Mouse (Mus musculus): ENCODE results near the gene Dapk2. TPM values are rescaled to one million over a fixed set of nuclear protein-coding genes. Genes with fewer than 3 reads are reported as not detected.

Dapk2 gene
- total and polyA plus RNA-seq, 3 experiments, result 5.6 to 5.8 (median 5.8) TPM

DNA sequence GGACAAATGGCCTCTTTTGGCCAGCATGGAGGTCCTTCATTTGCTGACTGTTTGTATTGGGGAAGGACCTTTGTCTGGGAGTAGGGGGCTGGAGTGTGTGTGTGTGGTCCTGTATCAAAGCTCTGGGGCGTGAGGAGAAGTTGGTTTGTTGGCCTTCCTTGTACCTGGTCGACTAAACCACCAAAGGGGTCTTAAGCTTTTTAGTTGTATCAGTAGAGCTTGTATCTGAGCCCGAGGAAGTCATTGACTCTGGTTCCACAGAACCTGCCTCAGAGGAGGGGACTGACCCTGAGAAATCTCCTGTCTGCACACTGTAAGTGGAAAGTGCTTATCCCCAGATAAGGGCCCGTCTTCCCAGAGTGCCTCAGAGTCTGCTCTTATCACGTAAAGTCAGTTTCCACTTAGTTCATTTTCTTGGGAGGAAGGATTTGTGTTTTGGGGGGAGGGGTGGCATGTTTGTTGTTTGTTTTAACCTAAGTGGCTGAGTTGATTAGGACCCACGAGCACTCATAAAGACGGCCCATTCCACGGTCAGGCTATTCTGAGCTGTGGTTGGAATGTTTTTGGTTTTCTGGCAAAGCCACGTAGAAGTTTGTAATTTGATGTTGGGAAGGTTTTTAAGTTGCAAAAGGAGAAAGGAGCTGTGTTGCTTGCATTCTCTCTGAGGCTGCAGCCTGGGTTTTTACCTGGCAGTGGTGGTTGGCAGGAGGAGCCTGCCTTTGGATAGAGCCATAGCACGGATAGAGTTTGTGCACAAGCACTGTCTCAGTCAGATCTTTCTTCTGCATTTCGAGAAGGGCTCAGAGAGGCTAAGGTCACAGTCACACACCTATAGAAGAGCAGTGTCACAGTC lies 24.0 kb downstream of the Dapk2 start:
- no peak for DNase-seq
- no peaks in the 10 kb centered on the region; the same call in none of the 2 replicates for H3K4me1 ChIP-seq (ENCODE audit: control insufficient read depth, insufficient read depth, low read length)
- no peak overlapping the region for H3K4me3 ChIP-seq
- intact Hi-C loops (cut with DNase I), result no loop called here
- no peaks in the 10 kb centered on the region for H3K79me2 ChIP-seq (replicated peaks; ENCODE audit: control insufficient read depth, insufficient read depth, low read length)
- no peak overlapping the region for H3K27ac ChIP-seq
- H3K27me3 ChIP-seq (ENCODE audit: control insufficient read depth, insufficient read depth, low read length), result no peaks in the 10 kb centered on the region
- 35% methylated on average over 11 of the region's 11 CpGs for WGBS
- H3K9ac ChIP-seq (ENCODE audit: low read depth, low read length), result no peak overlapping the region
- TF ChIP-seq EP300 (IDR thresholded peaks at IDR 0.05; ENCODE audit: insufficient read depth, low read depth, low read length) (no peak), POLR2A (IDR thresholded peaks at IDR 0.05; ENCODE audit: insufficient read depth, low read depth, low read length) (no peak), CTCF (IDR thresholded peaks at IDR 0.05) (no peak)
- H3K36me3 ChIP-seq (ENCODE audit: control insufficient read depth, insufficient read depth, low read length), result peaks cover 3% of the 10 kb centered on the region; the same call in 1 of the 2 replicates

DNA sequence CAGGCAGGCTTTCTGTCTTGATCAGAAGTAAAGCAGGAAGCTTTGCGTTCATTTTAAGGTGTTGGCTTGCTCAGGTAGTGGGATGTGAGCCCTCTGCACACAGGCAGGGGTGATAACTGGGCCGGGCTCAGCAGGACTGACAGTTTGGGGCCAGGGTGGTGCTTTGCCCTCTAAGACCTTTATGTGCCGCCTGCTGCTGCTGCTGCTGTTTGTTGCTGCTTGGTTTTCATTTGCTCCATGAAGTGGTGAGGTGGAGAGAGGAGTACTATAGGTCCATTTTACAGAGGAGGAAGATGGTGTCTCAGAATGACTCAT lies 24.6 kb downstream of the Dapk2 start:
- Histone ChIP-seq H3K9ac (ENCODE audit: low read depth, low read length) (no peak overlapping the region), H3K4me1 (ENCODE audit: control insufficient read depth, insufficient read depth, low read length) (no peaks in the 10 kb centered on the region; the same call in none of the 2 replicates), H3K27ac (no peak overlapping the region), H3K36me3 (ENCODE audit: control insufficient read depth, insufficient read depth, low read length) (peaks cover 3% of the 10 kb centered on the region; the same call in 1 of the 2 replicates), H3K27me3 (ENCODE audit: control insufficient read depth, insufficient read depth, low read length) (no peaks in the 10 kb centered on the region), H3K4me3 (no peak overlapping the region), H3K79me2 (replicated peaks; ENCODE audit: control insufficient read depth, insufficient read depth, low read length) (no peaks in the 10 kb centered on the region)
- DNase-seq, result no peak
- WGBS, result 71% methylated on average over 3 of the region's 3 CpGs
- intact Hi-C loops (cut with DNase I), result no loop called here
- TF ChIP-seq POLR2A (IDR thresholded peaks at IDR 0.05; ENCODE audit: insufficient read depth, low read depth, low read length) (no peak), CTCF (IDR thresholded peaks at IDR 0.05) (no peak), EP300 (IDR thresholded peaks at IDR 0.05; ENCODE audit: insufficient read depth, low read depth, low read length) (no peak)

DNA sequence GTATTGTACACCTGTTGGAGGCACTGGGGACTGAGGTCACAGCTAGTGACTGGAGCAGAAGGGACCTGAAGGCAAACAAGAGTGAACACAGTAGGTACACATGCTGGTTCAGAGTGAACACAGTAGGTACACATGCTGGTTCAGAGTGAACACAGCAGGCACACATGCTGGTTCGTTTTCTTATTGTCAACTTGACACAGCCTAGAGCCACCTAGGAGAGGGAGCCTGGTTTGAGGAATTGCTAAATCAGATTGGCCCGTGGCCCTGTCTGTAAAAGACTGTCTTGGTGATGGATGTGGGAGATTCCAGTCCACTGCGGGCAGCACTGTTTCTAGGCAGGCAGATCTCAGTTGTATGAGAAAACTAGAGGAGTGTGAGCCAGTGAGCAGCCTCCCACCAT lies 25.0 kb downstream of the Dapk2 start:
- H3K36me3 ChIP-seq (ENCODE audit: control insufficient read depth, insufficient read depth, low read length), result peaks cover 3% of the 10 kb centered on the region; the same call in 1 of the 2 replicates

DNA sequence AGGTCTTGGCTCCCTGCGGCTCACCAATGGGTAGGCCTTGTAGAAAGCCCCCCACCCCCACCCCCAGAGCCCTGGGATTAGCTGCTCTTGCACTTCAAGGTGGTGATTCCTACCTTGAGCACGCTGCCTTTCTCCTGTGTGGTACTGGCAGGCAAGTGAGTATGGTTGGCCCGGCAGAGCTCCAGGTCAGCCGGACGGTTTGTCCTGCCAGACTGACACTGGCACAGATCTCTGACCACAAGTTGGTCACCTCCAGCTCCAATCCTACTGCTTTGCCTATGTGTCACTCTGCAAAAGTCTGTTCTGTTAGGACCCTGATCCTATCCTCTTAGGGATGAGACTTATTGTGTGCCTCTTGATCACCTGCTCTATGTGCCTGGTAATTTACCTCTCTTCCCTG lies 26.5 kb downstream of the Dapk2 start:
- Histone ChIP-seq H3K4me1 (ENCODE audit: control insufficient read depth, insufficient read depth, low read length) (no peaks in the 10 kb centered on the region; the same call in none of the 2 replicates), H3K9ac (ENCODE audit: low read depth, low read length) (peak overlapping the region; percentile 16; the same call in 1 of the 2 replicates), H3K4me3 (no peak overlapping the region), H3K27me3 (ENCODE audit: control insufficient read depth, insufficient read depth, low read length) (no peaks in the 10 kb centered on the region), H3K27ac (peak overlapping the region; percentile 30; the same call in 1 of the 2 replicates), H3K79me2 (replicated peaks; ENCODE audit: control insufficient read depth, insufficient read depth, low read length) (no peaks in the 10 kb centered on the region; the same call in 1 of the 2 replicates), H3K36me3 (ENCODE audit: control insufficient read depth, insufficient read depth, low read length) (peaks cover 3% of the 10 kb centered on the region; the same call in 1 of the 2 replicates)
- TF ChIP-seq POLR2A (IDR thresholded peaks at IDR 0.05; ENCODE audit: insufficient read depth, low read depth, low read length), result no peak
- TF ChIP-seq EP300 (IDR thresholded peaks at IDR 0.05; ENCODE audit: insufficient read depth, low read depth, low read length), result 0 out of 2 replicates have a peak, but pooled peaks have one; percentile 49
- TF ChIP-seq CTCF (IDR thresholded peaks at IDR 0.05), result no peak
- intact Hi-C loops (cut with DNase I), result no loop called here
- DNase-seq, result peak in 1 of 2 experiments; percentile 53
- WGBS, result 63% methylated on average over 5 of the region's 5 CpGs

More for the DNA sequence above, 25.0 kb downstream of the Dapk2 start:
- Histone ChIP-seq H3K27ac (no peak overlapping the region), H3K79me2 (replicated peaks; ENCODE audit: control insufficient read depth, insufficient read depth, low read length) (no peaks in the 10 kb centered on the region), H3K9ac (ENCODE audit: low read depth, low read length) (no peak overlapping the region), H3K4me1 (ENCODE audit: control insufficient read depth, insufficient read depth, low read length) (no peaks in the 10 kb centered on the region; the same call in none of the 2 replicates), H3K27me3 (ENCODE audit: control insufficient read depth, insufficient read depth, low read length) (no peaks in the 10 kb centered on the region), H3K4me3 (no peak overlapping the region)
- no peak for TF ChIP-seq CTCF (IDR thresholded peaks at IDR 0.05)
- WGBS, result 82% methylated on average over 3 of the region's 3 CpGs
- no peak for DNase-seq
- intact Hi-C loops (cut with DNase I), result no loop called here

DNA sequence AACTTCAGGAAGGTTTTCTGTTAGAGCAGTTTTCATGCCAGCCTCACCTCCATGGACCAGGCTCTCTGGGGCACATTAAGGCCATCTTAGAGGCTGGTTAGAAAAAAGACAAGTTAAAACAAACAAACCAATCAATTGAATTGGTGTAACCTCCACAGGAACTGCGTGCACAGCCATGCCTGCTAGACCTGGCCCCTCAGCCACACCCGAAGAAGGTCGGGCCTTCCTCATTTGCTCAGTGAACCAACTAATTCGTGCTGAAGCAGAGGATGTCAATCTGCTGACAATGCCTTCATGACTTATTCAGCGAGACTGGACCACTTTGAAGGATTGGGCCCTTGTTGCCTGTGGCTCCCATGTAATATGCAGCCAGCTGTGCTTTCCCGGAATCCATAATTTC lies 28.4 kb downstream of the Dapk2 start:
- no peak overlapping the region for H3K4me3 ChIP-seq
- no peaks in the 10 kb centered on the region; the same call in 1 of the 2 replicates for H3K79me2 ChIP-seq (replicated peaks; ENCODE audit: control insufficient read depth, insufficient read depth, low read length)
- H3K27ac ChIP-seq, result no peak overlapping the region
- H3K36me3 ChIP-seq (ENCODE audit: control insufficient read depth, insufficient read depth, low read length), result peaks cover 3% of the 10 kb centered on the region; the same call in 1 of the 2 replicates
- intact Hi-C loops (cut with DNase I), result no loop called here
- no peak overlapping the region for H3K9ac ChIP-seq (ENCODE audit: low read depth, low read length)
- H3K4me1 ChIP-seq (ENCODE audit: control insufficient read depth, insufficient read depth, low read length), result no peaks in the 10 kb centered on the region; the same call in 1 of the 2 replicates
- 67% methylated on average over 6 of the region's 6 CpGs for WGBS
- no peak for DNase-seq
- no peaks in the 10 kb centered on the region for H3K27me3 ChIP-seq (ENCODE audit: control insufficient read depth, insufficient read depth, low read length)
- TF ChIP-seq EP300 (IDR thresholded peaks at IDR 0.05; ENCODE audit: insufficient read depth, low read depth, low read length), result no peak
- TF ChIP-seq CTCF (IDR thresholded peaks at IDR 0.05), result no peak
- no peak for TF ChIP-seq POLR2A (IDR thresholded peaks at IDR 0.05; ENCODE audit: insufficient read depth, low read depth, low read length)

DNA sequence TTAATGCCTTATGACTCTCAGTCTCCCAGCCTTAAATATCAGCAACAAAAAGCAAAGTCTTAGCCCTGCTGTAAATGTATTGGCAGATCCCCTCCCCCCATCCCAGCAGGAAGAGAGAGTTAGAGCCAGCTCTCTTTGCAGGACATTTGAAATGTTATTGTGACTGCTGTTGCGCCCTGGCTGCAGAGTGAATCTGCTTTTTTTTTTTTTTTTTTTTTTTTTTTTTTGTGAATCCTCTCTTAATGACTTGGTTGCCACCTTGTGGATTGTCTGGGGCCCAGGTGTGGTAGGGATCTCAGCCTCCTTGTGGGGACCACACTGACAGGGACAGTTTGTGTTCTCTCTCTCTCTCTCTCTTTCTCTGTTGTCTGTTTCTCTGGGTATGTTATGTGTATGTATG lies 31.0 kb downstream of the Dapk2 start:
- H3K79me2 ChIP-seq (replicated peaks; ENCODE audit: control insufficient read depth, insufficient read depth, low read length), result no peaks in the 10 kb centered on the region; the same call in 1 of the 2 replicates
- WGBS, result 56% methylated on average over 1 of the region's 1 CpGs
- intact Hi-C loops (cut with DNase I), result no loop called here
- no peaks in the 10 kb centered on the region for H3K27me3 ChIP-seq (ENCODE audit: control insufficient read depth, insufficient read depth, low read length)
- TF ChIP-seq CTCF (IDR thresholded peaks at IDR 0.05), result peak; percentile 43
- TF ChIP-seq EP300 (IDR thresholded peaks at IDR 0.05; ENCODE audit: insufficient read depth, low read depth, low read length), result no peak
- no peak overlapping the region for H3K4me3 ChIP-seq
- no peak overlapping the region for H3K9ac ChIP-seq (ENCODE audit: low read depth, low read length)
- H3K36me3 ChIP-seq (ENCODE audit: control insufficient read depth, insufficient read depth, low read length), result no peaks in the 10 kb centered on the region
- no peaks in the 10 kb centered on the region; the same call in 1 of the 2 replicates for H3K4me1 ChIP-seq (ENCODE audit: control insufficient read depth, insufficient read depth, low read length)
- DNase-seq, result no peak
- no peak overlapping the region for H3K27ac ChIP-seq
